In the genomic region with DNA sequence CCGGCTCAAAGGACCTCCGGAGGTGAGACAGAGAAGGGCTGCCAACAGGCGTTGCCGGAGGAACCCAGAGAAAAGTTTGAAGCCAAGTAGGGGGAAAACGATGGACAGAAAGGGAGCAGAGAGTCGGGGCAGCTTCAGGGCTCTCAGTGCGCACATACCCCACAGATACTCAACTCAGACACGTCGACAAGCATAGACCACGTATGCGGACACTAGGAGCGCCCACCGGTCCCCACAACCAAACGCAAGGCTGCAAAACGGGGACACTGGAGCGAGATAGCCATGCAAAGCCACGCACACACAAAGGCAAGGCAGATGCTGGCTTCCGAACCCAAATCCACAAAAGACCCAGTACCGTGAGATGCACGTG, we compare ENCODE assay signal across 8 mouse cellular contexts. TPM values are rescaled to one million over a fixed set of nuclear protein-coding genes. Genes with fewer than 3 reads are reported as not detected.
A peak's percentile ranks its signal among the peaks of the same experiment; 100 is the strongest.
DNase-seq lines count a peak whose midpoint lies in the region; ATAC-seq and TF ChIP-seq lines count a peak whose summit lies in the region.

No protein-coding gene starts in this region.

- 0% methylated on average over 20 of the region's 20 CpGs for WGBS in heart, embryonic 12.5 days
- under 1% methylated on average over 20 of the region's 20 CpGs for WGBS in lung, postnatal 0 days

- no peaks in the 10 kb centered on the region for H3K27me3 ChIP-seq in heart, embryonic 12.5 days (replicated peaks)
- H3K27me3 ChIP-seq in ES-Bruce4 (ENCODE audit: control insufficient read depth, insufficient read depth, low read length, poor library complexity, severe bottlenecking): no peaks in the 10 kb centered on the region
- no peaks in the 10 kb centered on the region for H3K27me3 ChIP-seq in lung, postnatal 0 days (replicated peaks; ENCODE audit: insufficient read depth, low read length)

- H3K9me3 ChIP-seq in heart, embryonic 12.5 days (replicated peaks): peaks cover 4% of the 10 kb centered on the region; the same call in 1 of the 2 replicates
- H3K9me3 ChIP-seq in ES-Bruce4 (replicated peaks; ENCODE audit: control insufficient read depth, insufficient read depth, low read length, poor library complexity, severe bottlenecking): 0 out of 2 replicates have a peak, but pooled peaks cover 3% of the 10 kb centered on the region
- no peaks in the 10 kb centered on the region for H3K9me3 ChIP-seq in lung, postnatal 0 days (ENCODE audit: low read length)

- ATAC-seq in heart, embryonic 12.5 days (ENCODE audit: insufficient number of reproducible peaks, low FRiP score): peak; percentile 27; the same call in 1 of the 2 replicates
- peak; percentile 11; the same call in 1 of the 2 replicates for ATAC-seq in granulocyte monocyte progenitor cell, adult 5-6 weeks (replicated peaks; ENCODE audit: poor library complexity, severe bottlenecking)
- peak; percentile 1; the same call in 1 of the 2 replicates for ATAC-seq in lung, postnatal 0 days

- peak overlapping the region; percentile 76 for H3K27ac ChIP-seq in heart, embryonic 12.5 days (ENCODE audit: poor library complexity, severe bottlenecking)
- H3K27ac ChIP-seq in ES-Bruce4 (ENCODE audit: insufficient read depth, low read length): peak overlapping the region; percentile 20
- H3K27ac ChIP-seq in lung, postnatal 0 days (ENCODE audit: low read length): peak overlapping the region; percentile 74

- H3K9ac ChIP-seq in heart, embryonic 12.5 days: peak overlapping the region; percentile 83
- peak overlapping the region; percentile 74 for H3K9ac ChIP-seq in ES-Bruce4 (ENCODE audit: low read depth, poor library complexity, severe bottlenecking)
- peak overlapping the region; percentile 55 for H3K9ac ChIP-seq in lung, postnatal 0 days (replicated peaks; ENCODE audit: low read depth)

- H3K36me3 ChIP-seq in heart, embryonic 12.5 days: no peaks in the 10 kb centered on the region
- H3K36me3 ChIP-seq in ES-Bruce4 (ENCODE audit: control insufficient read depth, insufficient read depth, low read length, poor library complexity, severe bottlenecking): no peaks in the 10 kb centered on the region
- H3K36me3 ChIP-seq in lung, postnatal 0 days (ENCODE audit: insufficient read depth, low read length): no peaks in the 10 kb centered on the region

- peak overlapping the region; percentile 82 for H3K4me3 ChIP-seq in heart, embryonic 12.5 days
- H3K4me3 ChIP-seq in ES-Bruce4 (ENCODE audit: low read depth, low read length): peak overlapping the region; percentile 86
- H3K4me3 ChIP-seq in lung, postnatal 0 days (ENCODE audit: low read depth, low read length): peak overlapping the region; percentile 62

- H3K4me1 ChIP-seq in heart, embryonic 12.5 days (replicated peaks): peaks cover 36% of the 10 kb centered on the region
- H3K4me1 ChIP-seq in ES-Bruce4 (ENCODE audit: control insufficient read depth, insufficient read depth, low read length): no peaks in the 10 kb centered on the region
- 0 out of 2 replicates have a peak, but pooled peaks cover 4% of the 10 kb centered on the region for H3K4me1 ChIP-seq in lung, postnatal 0 days (ENCODE audit: insufficient read depth, low read depth, low read length)

- TF ChIP-seq POLR2A in ES-Bruce4 (IDR thresholded peaks at IDR 0.05; ENCODE audit: insufficient read depth, low read length): no peak

- peak overlapping the region; percentile 86 for H3K4me2 ChIP-seq in heart, embryonic 12.5 days
- peak overlapping the region; percentile 93 for H3K4me2 ChIP-seq in lung, postnatal 0 days (replicated peaks; ENCODE audit: low read depth, low read length)

- TF ChIP-seq CTCF in ES-Bruce4 (IDR thresholded peaks at IDR 0.05; ENCODE audit: low read depth, low read length): no peak
- TF ChIP-seq CTCF in lung, postnatal 0 days (IDR thresholded peaks at IDR 0.05): 0 out of 2 replicates have a peak, but pooled peaks have one; percentile 2

- TF ChIP-seq EP300 in ES-Bruce4 (IDR thresholded peaks at IDR 0.05; ENCODE audit: insufficient read depth, low read depth, low read length): no peak
- TF ChIP-seq EP300 in lung, postnatal 0 days (IDR thresholded peaks at IDR 0.05): no peak

- no peak for DNase-seq in heart, adult 11 months
- no peak for DNase-seq in lung, postnatal 0 days (ENCODE audit: low spot score)
- no peak for DNase-seq in adrenal gland, adult 2 months
- DNase-seq in layer of hippocampus, adult 9-11 months: no peak
- no peak for DNase-seq in spleen, postnatal 10 days (ENCODE audit: low spot score in 2 of 2)

RNA-seq across cellular contexts. Expression of a gene that starts 0.5 kb away (rescaled TPM):
- polyA plus RNA-seq in heart, embryonic 12.5 days (2016; fragmentation: Nextera tagmentation; extraction: Ambion mirVana): 6.3 and 7.0 TPM in 2 replicates
- polyA plus RNA-seq in ES-Bruce4 (2011; ENCODE audit: insufficient read depth, insufficient read length, low read depth, missing spikeins): 17.5 TPM in 2 replicates
- total RNA-seq in granulocyte monocyte progenitor cell, adult 5-6 weeks (2014; fragmentation: Nextera tagmentation): 0.43 TPM in 1 of 2 replicates, not detected in the other
- total RNA-seq in granulocyte monocyte progenitor cell, adult 5-6 weeks (2017): not detected in 2 replicates
- polyA plus RNA-seq in lung, postnatal 0 days (2015; fragmentation: Nextera tagmentation; extraction: Ambion mirVana): 8.6 and 9.1 TPM in 2 replicates
- 10 to 100 TPM; 22.4 to 41.5 TPM for total RNA-seq in adrenal gland, adult 2 months (2021)
- 52.3 and 58.9 TPM in 2 replicates for polyA plus RNA-seq in adrenal gland, adult 2 months (2012; rRNA removed)

RNA-seq across cellular contexts. Expression of a gene that starts 39.6 kb away (rescaled TPM):
- polyA plus RNA-seq in heart, embryonic 12.5 days (2016; fragmentation: Nextera tagmentation; extraction: Ambion mirVana): 22.9 and 23.2 TPM in 2 replicates
- 18.4 and 19.2 TPM in 2 replicates for polyA plus RNA-seq in ES-Bruce4 (2011; ENCODE audit: insufficient read depth, insufficient read length, low read depth, missing spikeins)
- 42.7 and 49.6 TPM in 2 replicates for total RNA-seq in granulocyte monocyte progenitor cell, adult 5-6 weeks (2014; fragmentation: Nextera tagmentation)
- 42.1 and 48.8 TPM in 2 replicates for total RNA-seq in granulocyte monocyte progenitor cell, adult 5-6 weeks (2017)
- 33.1 and 43.4 TPM in 2 replicates for polyA plus RNA-seq in lung, postnatal 0 days (2015; fragmentation: Nextera tagmentation; extraction: Ambion mirVana)
- total RNA-seq in adrenal gland, adult 2 months (2021): 10 to 100 TPM; 10.7 to 22.0 TPM
- polyA plus RNA-seq in adrenal gland, adult 2 months (2012; rRNA removed): 1.2 and 1.3 TPM in 2 replicates

Comparison
In these comparisons a context has a peak if more than half of its experiments do, and no peak if none do; other contexts are left out.
1. H3K27ac ChIP-seq: peak in every context shown above with its lines; median percentile 76 in heart, embryonic 12.5 days; 74 in lung, postnatal 0 days; 20 in ES-Bruce4.